Mouse (Mus musculus) embryonic facial prominence, embryonic 10.5 days (tissue): ENCODE measurements at regions not wholly inside any gene's neighbourhood (a gene's known extent, or its start where the extent isn't known, plus 50 kb on each side); places are given as distances from the start of the nearest gene placed in this dataset.

ENCODE experiments used
- DNase-seq: peaks from one replicate; pipeline ENCODE4 v3.0.0-alpha.2; 2017; ENCODE audit warnings: low spot score
- H3K27ac ChIP-seq: fragments of 300-500 bp; sonication (generic); replicated peaks from 2 replicates; pipeline ENCODE4 v1.5.1; 2016; ENCODE audit warnings: mild to moderate bottlenecking
- H3K27me3 ChIP-seq: fragments of 300-500 bp; sonication (generic); replicated peaks from 2 replicates; pipeline ENCODE4 v1.6.1; 2016; ENCODE audit warnings: low read depth, mild to moderate bottlenecking; ENCODE audit not compliant: poor library complexity, severe bottlenecking
- H3K36me3 ChIP-seq: fragments of 300-500 bp; sonication (generic); replicated peaks from 2 replicates; pipeline ENCODE4 v1.6.1; 2016; ENCODE audit warnings: mild to moderate bottlenecking, moderate library complexity
- H3K4me1 ChIP-seq: fragments of 300-500 bp; sonication (generic); 2 replicates; pipeline ENCODE4 v1.6.1; 2016
- H3K4me3 ChIP-seq: fragments of 300-500 bp; sonication (generic); 2 replicates; pipeline ENCODE4 v1.5.1; 2016; ENCODE audit warnings: mild to moderate bottlenecking, moderate library complexity
- H3K9me3 ChIP-seq: fragments of 300-500 bp; sonication (generic); 2 replicates; pipeline ENCODE4 v1.6.1; 2016; ENCODE audit warnings: mild to moderate bottlenecking
- WGBS: fragments of 180-500 bp; shearing (Covaris S2); methylation state at CpG from one replicate; pipeline ENCODE4 v1.1.7; 2016; 5-methylcytosine and 5-hydroxymethylcytosine counted together

- 88% methylated on average over 4 of the region's 4 CpGs for WGBS
- H3K27me3 ChIP-seq, result no peaks in the 10 kb centered on the region
- H3K4me3 ChIP-seq, result no peak overlapping the region
- H3K4me1 ChIP-seq, result peaks cover 7% of the 10 kb centered on the region; the same call in 1 of the 2 replicates
- no peaks in the 10 kb centered on the region for H3K9me3 ChIP-seq
- no peak overlapping the region for H3K27ac ChIP-seq
- DNase-seq, result no peak
- H3K36me3 ChIP-seq, result no peaks in the 10 kb centered on the region
Observed at GRCm38 (mm10) chr9:115570998-115571397, 260.8 kb upstream of the Stt3b start.

- 83% methylated on average over 3 of the region's 3 CpGs for WGBS
- no peaks in the 10 kb centered on the region for H3K36me3 ChIP-seq
- DNase-seq, result no peak
- H3K4me3 ChIP-seq, result no peak overlapping the region
- H3K27ac ChIP-seq, result no peak overlapping the region
- peaks cover 7% of the 10 kb centered on the region for H3K4me1 ChIP-seq
- no peaks in the 10 kb centered on the region for H3K27me3 ChIP-seq
- peaks cover 7% of the 10 kb centered on the region; the same call in 1 of the 2 replicates for H3K9me3 ChIP-seq
Observed at GRCm38 (mm10) chr9:115581116-115581515, 270.9 kb upstream of the Stt3b start.

GRCm38 (mm10) chr9:115583548-115583947, 273.3 kb upstream of the Stt3b start:
- no peak overlapping the region for H3K27ac ChIP-seq
- no peaks in the 10 kb centered on the region for H3K27me3 ChIP-seq
- DNase-seq, result no peak
- WGBS, result 91% methylated on average over 11 of the region's 11 CpGs
- H3K4me1 ChIP-seq, result peaks cover 11% of the 10 kb centered on the region
- H3K9me3 ChIP-seq, result no peaks in the 10 kb centered on the region
- no peaks in the 10 kb centered on the region for H3K36me3 ChIP-seq
- no peak overlapping the region for H3K4me3 ChIP-seq

GRCm38 (mm10) chr9:115584874-115585273, 274.7 kb upstream of the Stt3b start:
- H3K36me3 ChIP-seq, result no peaks in the 10 kb centered on the region
- no peak for DNase-seq
- no peak overlapping the region for H3K27ac ChIP-seq
- H3K9me3 ChIP-seq, result no peaks in the 10 kb centered on the region
- WGBS, result 88% methylated on average over 7 of the region's 7 CpGs
- no peaks in the 10 kb centered on the region for H3K27me3 ChIP-seq
- H3K4me3 ChIP-seq, result no peak overlapping the region
- peaks cover 11% of the 10 kb centered on the region for H3K4me1 ChIP-seq

- WGBS, result 87% methylated on average over 5 of the region's 5 CpGs
- no peaks in the 10 kb centered on the region for H3K27me3 ChIP-seq
- no peaks in the 10 kb centered on the region for H3K9me3 ChIP-seq
- H3K36me3 ChIP-seq, result no peaks in the 10 kb centered on the region
- no peak overlapping the region for H3K27ac ChIP-seq
- H3K4me1 ChIP-seq, result no peaks in the 10 kb centered on the region; the same call in 1 of the 2 replicates
- DNase-seq, result no peak
- H3K4me3 ChIP-seq, result no peak overlapping the region
Observed at GRCm38 (mm10) chr9:115592466-115592865, 282.2 kb upstream of the Stt3b start.

GRCm38 (mm10) chr9:115600228-115600627, 290.0 kb upstream of the Stt3b start:
- 89% methylated on average over 9 of the region's 9 CpGs for WGBS
- Histone ChIP-seq H3K27ac (no peak overlapping the region), H3K4me1 (0 out of 2 replicates have a peak, but pooled peaks cover 7% of the 10 kb centered on the region), H3K36me3 (no peaks in the 10 kb centered on the region), H3K4me3 (no peak overlapping the region), H3K9me3 (no peaks in the 10 kb centered on the region), H3K27me3 (no peaks in the 10 kb centered on the region)
- DNase-seq, result no peak

- DNase-seq, result no peak
- Histone ChIP-seq H3K4me1 (0 out of 2 replicates have a peak, but pooled peaks cover 7% of the 10 kb centered on the region), H3K36me3 (no peaks in the 10 kb centered on the region), H3K9me3 (no peaks in the 10 kb centered on the region), H3K4me3 (no peak overlapping the region), H3K27ac (no peak overlapping the region), H3K27me3 (no peaks in the 10 kb centered on the region)
- 70% methylated on average over 2 of the region's 2 CpGs for WGBS
Observed at GRCm38 (mm10) chr9:115600826-115601225, 290.6 kb upstream of the Stt3b start.

GRCm38 (mm10) chr9:115602772-115603171, 292.6 kb upstream of the Stt3b start:
- no peaks in the 10 kb centered on the region for H3K27me3 ChIP-seq
- H3K36me3 ChIP-seq, result no peaks in the 10 kb centered on the region
- 96% methylated on average over 7 of the region's 7 CpGs for WGBS
- no peak for DNase-seq
- no peak overlapping the region for H3K4me3 ChIP-seq
- H3K9me3 ChIP-seq, result no peaks in the 10 kb centered on the region
- no peak overlapping the region for H3K27ac ChIP-seq
- 0 out of 2 replicates have a peak, but pooled peaks cover 7% of the 10 kb centered on the region for H3K4me1 ChIP-seq

GRCm38 (mm10) chr9:115604450-115604849, 294.2 kb upstream of the Stt3b start:
- Histone ChIP-seq H3K4me3 (no peak overlapping the region), H3K4me1 (peaks cover 10% of the 10 kb centered on the region; the same call in 1 of the 2 replicates), H3K27ac (no peak overlapping the region), H3K36me3 (no peaks in the 10 kb centered on the region), H3K27me3 (no peaks in the 10 kb centered on the region), H3K9me3 (no peaks in the 10 kb centered on the region)
- DNase-seq, result no peak
- 60% methylated on average over 3 of the region's 3 CpGs for WGBS

- DNase-seq, result no peak
- Histone ChIP-seq H3K27me3 (no peaks in the 10 kb centered on the region), H3K36me3 (no peaks in the 10 kb centered on the region), H3K4me3 (no peak overlapping the region), H3K9me3 (no peaks in the 10 kb centered on the region), H3K4me1 (peaks cover 10% of the 10 kb centered on the region; the same call in 1 of the 2 replicates), H3K27ac (no peak overlapping the region)
- 86% methylated on average over 14 of the region's 14 CpGs for WGBS
Observed at GRCm38 (mm10) chr9:115604968-115605682, 294.9 kb upstream of the Stt3b start.

GRCm38 (mm10) chr9:115607961-115608360, 297.7 kb upstream of the Stt3b start:
- WGBS, result 87% methylated on average over 2 of the region's 2 CpGs
- Histone ChIP-seq H3K27me3 (no peaks in the 10 kb centered on the region), H3K4me3 (no peak overlapping the region)

GRCm38 (mm10) chr9:115608377-115608776, 298.2 kb upstream of the Stt3b start:
- Histone ChIP-seq H3K4me3 (no peak overlapping the region), H3K36me3 (no peaks in the 10 kb centered on the region), H3K27ac (no peak overlapping the region), H3K9me3 (no peaks in the 10 kb centered on the region), H3K4me1 (peaks cover 10% of the 10 kb centered on the region; the same call in 1 of the 2 replicates), H3K27me3 (no peaks in the 10 kb centered on the region)
- 90% methylated on average over 5 of the region's 5 CpGs for WGBS
- DNase-seq, result no peak

More at GRCm38 (mm10) chr9:115607961-115608360, 297.7 kb upstream of the Stt3b start:
- Histone ChIP-seq H3K27ac (no peak overlapping the region), H3K9me3 (no peaks in the 10 kb centered on the region), H3K4me1 (peaks cover 10% of the 10 kb centered on the region; the same call in 1 of the 2 replicates), H3K36me3 (no peaks in the 10 kb centered on the region)
- no peak for DNase-seq

GRCm38 (mm10) chr9:115609904-115610303, 299.4 kb upstream of the Gadl1 start:
- 85% methylated on average over 5 of the region's 5 CpGs for WGBS
- no peak overlapping the region for H3K27ac ChIP-seq

More at GRCm38 (mm10) chr9:115609904-115610303, 299.4 kb upstream of the Gadl1 start:
- no peak for DNase-seq
- Histone ChIP-seq H3K9me3 (no peaks in the 10 kb centered on the region), H3K36me3 (no peaks in the 10 kb centered on the region), H3K4me3 (no peak overlapping the region), H3K4me1 (peaks cover 7% of the 10 kb centered on the region; the same call in 1 of the 2 replicates), H3K27me3 (no peaks in the 10 kb centered on the region)
